ENCODE assay signal across 9 mouse cellular contexts in genomic region chr2:166009393-166009947, GRCm38 (mm10). TPM values are rescaled to one million over a fixed set of nuclear protein-coding genes. Genes with fewer than 3 reads are reported as not detected.
DNase-seq lines count a peak whose midpoint lies in the region; ATAC-seq lines count a peak whose summit lies in the region.
"Had no signal": no experiment of that assay in that cellular context is flagged by ENCODE, and none has a peak within 500 bp of the region (broad histone marks: within the 10 kb centered on the region; RNA-seq: fewer than 3 reads in every experiment).

No protein-coding gene starts in this region.

- peak overlapping the region; percentile 7; the same call in 1 of the 2 replicates for H3K27ac ChIP-seq in heart, embryonic 10.5 days
- no peak overlapping the region for H3K27ac ChIP-seq in liver, embryonic 11.5 days (ENCODE audit: low read depth, low read length)
- H3K27ac ChIP-seq: macrophage had no signal

- H3K4me2 ChIP-seq in liver, embryonic 11.5 days = no peak overlapping the region

- no peak for ATAC-seq in liver, embryonic 11.5 days (replicated peaks; ENCODE audit: low FRiP score)

- H3K4me1 ChIP-seq in heart, embryonic 10.5 days = peaks cover 45% of the 10 kb centered on the region
- H3K4me1 ChIP-seq in liver, embryonic 11.5 days (replicated peaks; ENCODE audit: control insufficient read depth, insufficient read depth, low read length) = peaks cover 19% of the 10 kb centered on the region

- H3K9ac ChIP-seq in liver, embryonic 11.5 days (ENCODE audit: low read depth, low read length) = no peak overlapping the region

- H3K27me3 ChIP-seq in heart, embryonic 10.5 days (ENCODE audit: insufficient read depth, poor library complexity, severe bottlenecking) = no peaks in the 10 kb centered on the region
- H3K27me3 ChIP-seq in liver, embryonic 11.5 days (replicated peaks; ENCODE audit: control insufficient read depth, insufficient read depth, low read length) = no peaks in the 10 kb centered on the region

- no peaks in the 10 kb centered on the region for H3K9me3 ChIP-seq in heart, embryonic 10.5 days
- no peaks in the 10 kb centered on the region for H3K9me3 ChIP-seq in liver, embryonic 11.5 days (ENCODE audit: control insufficient read depth, low read length)

- peak; percentile 47 for DNase-seq in layer of hippocampus, adult 11-12 months (ENCODE audit: low spot score)
- no peak for DNase-seq in layer of hippocampus, adult 9-10 months (ENCODE audit: low spot score)
- DNase-seq in cerebellum, adult 9-11 months = peak; percentile 47
- no peak for DNase-seq in heart, embryonic 10.5 days (ENCODE audit: low spot score)
- DNase-seq in lung, postnatal 14 days = peak; percentile 37
- no peak for DNase-seq in liver, embryonic 11.5 days (ENCODE audit: low spot score)
- DNase-seq in kidney, postnatal 14 days = no peak
- DNase-seq in retina, postnatal 1 day = no peak

- no peaks in the 10 kb centered on the region for H3K36me3 ChIP-seq in heart, embryonic 10.5 days
- H3K36me3 ChIP-seq in liver, embryonic 11.5 days (ENCODE audit: control insufficient read depth, insufficient read depth, low read length) = no peaks in the 10 kb centered on the region

- WGBS in heart, embryonic 10.5 days = 68% methylated on average over 3 of the region's 3 CpGs
- WGBS in liver, embryonic 11.5 days = 84% methylated on average over 3 of the region's 3 CpGs

- no peak overlapping the region for H3K4me3 ChIP-seq in heart, embryonic 10.5 days
- no peak overlapping the region for H3K4me3 ChIP-seq in liver, embryonic 11.5 days (ENCODE audit: low read depth, low read length)

RNA-seq across cellular contexts. Expression of gene Ncoa3, which starts 17.0 kb away (rescaled TPM):
- polyA plus RNA-seq in heart, embryonic 10.5 days (2016; fragmentation: Nextera tagmentation; extraction: Ambion mirVana) = 14.8 and 15.8 TPM in 2 replicates
- 15.2 and 16.6 TPM in 2 replicates for polyA plus RNA-seq in liver, embryonic 11.5 days (2014; fragmentation: Nextera tagmentation; extraction: Ambion mirVana)

Comparison
In these comparisons a context has a peak if more than half of its experiments do, and no peak if none do; other contexts are left out.
1. DNase-seq: peak in layer of hippocampus, adult 11-12 months (single experiment), cerebellum, adult 9-11 months (single experiment) and lung, postnatal 14 days (single experiment); none in layer of hippocampus, adult 9-10 months (single experiment), heart, embryonic 10.5 days (single experiment), liver, embryonic 11.5 days (single experiment), kidney, postnatal 14 days (single experiment) and retina, postnatal 1 day (single experiment).